Mouse (Mus musculus): ENCODE measurements around the gene Snrnp200. TPM values are rescaled to one million over a fixed set of nuclear protein-coding genes. Genes with fewer than 3 reads are reported as not detected.

Snrnp200 gene
- 20.5 and 21.5 TPM in 2 replicates for polyA plus RNA-seq (2012; rRNA removed)

GRCm38 (mm10) chr2:127207547-127208451, at the start of gene Snrnp200, which contains the start of gene 1810024B03Rik:
Gene Snrnp200, plus strand, starts transcription at chr2:127208386.
Gene 1810024B03Rik, minus strand, starts transcription at chr2:127208280.

GRCm38 (mm10) chr2:127247592-127248333, 39.6 kb downstream of the Snrnp200 start, which contains the start of the genes Ciao1 and Tmem127:
Gene Ciao1, minus strand, starts transcription at chr2:127247816.
Gene Tmem127, plus strand, starts transcription at chr2:127247908.

GRCm38 (mm10) chr2:127269491-127270299, 61.5 kb downstream of the Snrnp200 start, which contains the start of gene Stard7:
Gene Stard7, plus strand, starts transcription at chr2:127270218.

Other genes starting within 250 kb of the Snrnp200 start
- 2.5 and 2.7 TPM in 2 replicates for gene Ap4e1, start 199.7 kb upstream of the Snrnp200 start, polyA plus RNA-seq (2012; rRNA removed)
- gene Blvra, start 137.7 kb upstream of the Snrnp200 start, polyA plus RNA-seq (2012; rRNA removed): 20.5 and 22.3 TPM in 2 replicates
- 16.4 and 18.2 TPM in 2 replicates for gene Ncaph, start 74.4 kb upstream of the Snrnp200 start, polyA plus RNA-seq (2012; rRNA removed)
- 5.6 and 5.8 TPM in 2 replicates for gene Itpripl1, start 64.9 kb upstream of the Snrnp200 start, polyA plus RNA-seq (2012; rRNA removed)
- 0.61 and 0.70 TPM in 2 replicates for gene 1810024B03Rik, start 106 bp upstream of the Snrnp200 start, polyA plus RNA-seq (2012; rRNA removed)
- 32.3 and 35.5 TPM in 2 replicates for gene Ciao1, start 39.4 kb downstream of the Snrnp200 start, polyA plus RNA-seq (2012; rRNA removed)
- gene Tmem127, start 39.5 kb downstream of the Snrnp200 start, polyA plus RNA-seq (2012; rRNA removed): 9.6 and 9.9 TPM in 2 replicates
- gene Stard7, start 61.8 kb downstream of the Snrnp200 start, polyA plus RNA-seq (2012; rRNA removed): 31.9 and 35.9 TPM in 2 replicates
- gene Dusp2, start 127.8 kb downstream of the Snrnp200 start, polyA plus RNA-seq (2012; rRNA removed): 3.8 and 4.8 TPM in 2 replicates
- gene Astl, start 130.3 kb downstream of the Snrnp200 start, polyA plus RNA-seq (2012; rRNA removed): not detected in 2 replicates
- 3.1 and 3.7 TPM in 2 replicates for gene Adra2b, start 154.8 kb downstream of the Snrnp200 start, polyA plus RNA-seq (2012; rRNA removed)
- gene Gpat2, start 216.8 kb downstream of the Snrnp200 start, polyA plus RNA-seq (2012; rRNA removed): 0.60 and 0.61 TPM in 2 replicates
- gene Fahd2a, start 236.2 kb downstream of the Snrnp200 start, polyA plus RNA-seq (2012; rRNA removed): 9.2 and 9.7 TPM in 2 replicates